Mouse (Mus musculus) midbrain, embryonic 15.5 days (tissue): ENCODE results near the gene Gm21783. TPM values are rescaled to one million over a fixed set of nuclear protein-coding genes. Genes with fewer than 3 reads are reported as not detected.
"Not testable (repeated sequence)": the region's sequence is repeated elsewhere in the genome, so short reads cannot be mapped to it uniquely, and the experiment has no call there.

Experiments
- ATAC-seq: fragments of 200-750 bp; cut with Nextera tagmentation; replicated peaks from 2 replicates; pipeline ENCODE4 v1.8.0; 2017; ENCODE audit warnings: moderate TSS enrichment
- H3K27ac ChIP-seq: fragments of 300-500 bp; sonication (generic); 2 replicates; pipeline ENCODE4 v1.5.1; 2015; ENCODE audit warnings: mild to moderate bottlenecking, inconsistent platforms
- H3K27me3 ChIP-seq: fragments of 300-500 bp; sonication (generic); replicated peaks from 2 replicates; pipeline ENCODE4 v1.6.1; 2015; ENCODE audit warnings: inconsistent platforms
- H3K36me3 ChIP-seq: fragments of 300-500 bp; sonication (generic); replicated peaks from 2 replicates; pipeline ENCODE4 v1.6.1; 2015; ENCODE audit warnings: inconsistent platforms
- H3K4me1 ChIP-seq: fragments of 300-500 bp; sonication (generic); 2 replicates; pipeline ENCODE4 v1.6.1; 2015; ENCODE audit warnings: inconsistent platforms
- H3K4me2 ChIP-seq: fragments of 300-500 bp; sonication (generic); 2 replicates; pipeline ENCODE4 v1.6.1; 2015; ENCODE audit warnings: inconsistent platforms, mild to moderate bottlenecking, moderate library complexity
- H3K4me3 ChIP-seq: fragments of 300-500 bp; sonication (generic); 2 replicates; pipeline ENCODE4 v1.5.1; 2015; ENCODE audit warnings: mild to moderate bottlenecking, inconsistent platforms
- H3K9ac ChIP-seq: fragments of 300-500 bp; sonication (generic); 2 replicates; pipeline ENCODE4 v1.6.1; 2015; ENCODE audit warnings: mild to moderate bottlenecking, inconsistent platforms
- H3K9me3 ChIP-seq: fragments of 300-500 bp; sonication (generic); 2 replicates; pipeline ENCODE4 v1.6.1; 2016; ENCODE audit warnings: inconsistent platforms
- WGBS: fragments of 180-500 bp; shearing (Covaris S2); methylation state at CpG from one replicate; pipeline ENCODE4 v1.1.7; 2015; ENCODE audit warnings: mixed read lengths; 5-methylcytosine and 5-hydroxymethylcytosine counted together
- polyA plus RNA-seq: library from polyadenylated mRNA; unstranded; fragments of >200 nt; fragmentation: Nextera tagmentation; extraction: Ambion mirVana; gene quantifications from 2 replicates; pipeline ENCODE4 v1.2.1, GENCODE M21; 2015

Gm21783 gene
- not detected in 2 replicates for polyA plus RNA-seq

GRCm38 (mm10) chrY:44981163-44981562 lies at the start of gene Gm21783:
Gene Gm21783 (minus strand): TSS chrY:44981263.
- WGBS, result no CpG with 5 or more reads among the region's 1 CpGs

More at GRCm38 (mm10) chrY:44981163-44981562, at the start of gene Gm21783:
- H3K36me3 ChIP-seq, H3K9me3 ChIP-seq, H3K9ac ChIP-seq, H3K4me2 ChIP-seq, H3K4me1 ChIP-seq, ATAC-seq, H3K27ac ChIP-seq, H3K4me3 ChIP-seq, H3K27me3 ChIP-seq: not testable (repeated sequence)
